ENCODE assay signal across 26 mouse cellular contexts in genomic region chr6:55327326-55327725, GRCm38 (mm10). TPM values are rescaled to one million over a fixed set of nuclear protein-coding genes. Genes with fewer than 3 reads are reported as not detected.
A peak's percentile ranks its signal among the peaks of the same experiment; 100 is the strongest.
DNase-seq lines count a peak whose midpoint lies in the region; ATAC-seq and TF ChIP-seq lines count a peak whose summit lies in the region.
"Had no signal": no experiment of that assay in that cellular context is flagged by ENCODE, and none has a peak within 500 bp of the region (broad histone marks: within the 10 kb centered on the region; RNA-seq: fewer than 3 reads in every experiment).

No protein-coding gene starts in this region.

- peaks cover 30% of the 10 kb centered on the region for H3K4me1 ChIP-seq in kidney, adult 2 months (ENCODE audit: control insufficient read depth, insufficient read depth, low read length)
- no peaks in the 10 kb centered on the region; the same call in 1 of the 2 replicates for H3K4me1 ChIP-seq in lung, embryonic 14.5 days (ENCODE audit: insufficient read depth)
- H3K4me1 ChIP-seq in midbrain, embryonic 10.5 days: peaks cover 10% of the 10 kb centered on the region
- H3K4me1 ChIP-seq: midbrain, embryonic 13.5 days; neural tube, embryonic 12.5 days had no signal

- peak overlapping the region; percentile 25; the same call in 1 of the 2 replicates for H3K4me3 ChIP-seq in kidney, adult 2 months (ENCODE audit: insufficient read depth, low read depth, low read length)
- no peak overlapping the region for H3K4me3 ChIP-seq in lung, embryonic 14.5 days (ENCODE audit: low read depth, low read length)
- H3K4me3 ChIP-seq in midbrain, embryonic 10.5 days: no peak overlapping the region
- H3K4me3 ChIP-seq: embryonic facial prominence, embryonic 15.5 days; hindbrain, embryonic 10.5 days; midbrain, embryonic 13.5 days; neural tube, embryonic 12.5 days had no signal

- H3K27ac ChIP-seq in kidney, adult 2 months (ENCODE audit: insufficient read depth, low read depth, low read length): peak overlapping the region; percentile 75; the same call in 1 of the 2 replicates
- H3K27ac ChIP-seq in lung, embryonic 14.5 days (ENCODE audit: low read depth): no peak overlapping the region
- no peak overlapping the region for H3K27ac ChIP-seq in midbrain, embryonic 10.5 days (replicated peaks)
- H3K27ac ChIP-seq: embryonic facial prominence, embryonic 15.5 days; hindbrain, embryonic 10.5 days; macrophage; midbrain, embryonic 13.5 days; neural tube, embryonic 12.5 days; stomach, postnatal 0 days had no signal

- no peaks in the 10 kb centered on the region for H3K27me3 ChIP-seq in kidney, adult 2 months (replicated peaks; ENCODE audit: control insufficient read depth, insufficient read depth, low read length)
- no peaks in the 10 kb centered on the region for H3K27me3 ChIP-seq in lung, embryonic 14.5 days (ENCODE audit: insufficient read depth, low read length)
- H3K27me3 ChIP-seq in midbrain, embryonic 10.5 days (ENCODE audit: low read depth, poor library complexity, severe bottlenecking): no peaks in the 10 kb centered on the region; the same call in 1 of the 2 replicates
- H3K27me3 ChIP-seq: embryonic facial prominence, embryonic 15.5 days; midbrain, embryonic 13.5 days; neural tube, embryonic 12.5 days had no signal

- ATAC-seq in lung, embryonic 14.5 days (ENCODE audit: insufficient read depth): peak; percentile 62
- ATAC-seq: CD4-positive, CD25-positive, alpha-beta regulatory T cell, adult 4 months; forebrain, postnatal 0 days; midbrain, embryonic 13.5 days had no signal

- no peak for TF ChIP-seq CTCF in kidney, adult 2 months (conservative IDR thresholded peaks at IDR 0.05; ENCODE audit: insufficient read depth, insufficient read length, low read depth, low read length)
- TF ChIP-seq CTCF in lung, embryonic 14.5 days (IDR thresholded peaks at IDR 0.05; ENCODE audit: low read depth): no peak

- H3K4me2 ChIP-seq in lung, embryonic 14.5 days: no peak overlapping the region
- H3K4me2 ChIP-seq: embryonic facial prominence, embryonic 15.5 days; midbrain, embryonic 13.5 days; neural tube, embryonic 12.5 days had no signal

- TF ChIP-seq POLR2A in kidney, adult 2 months (IDR thresholded peaks at IDR 0.05; ENCODE audit: low read depth, low read length): no peak

- H3K36me3 ChIP-seq in kidney, adult 2 months (ENCODE audit: control insufficient read depth, insufficient read depth, low read length): no peaks in the 10 kb centered on the region
- H3K36me3 ChIP-seq in lung, embryonic 14.5 days (ENCODE audit: insufficient read depth): no peaks in the 10 kb centered on the region
- no peaks in the 10 kb centered on the region for H3K36me3 ChIP-seq in midbrain, embryonic 10.5 days
- H3K36me3 ChIP-seq: embryonic facial prominence, embryonic 15.5 days; hindbrain, embryonic 10.5 days; midbrain, embryonic 13.5 days; neural tube, embryonic 12.5 days had no signal

- DNase-seq in heart, adult 11 months: peak; percentile 95
- DNase-seq in heart, postnatal 4 days: no peak
- no peak for DNase-seq in kidney, adult 2 months
- no peak for DNase-seq in kidney, adult 11 months
- peak; percentile 51 for DNase-seq in lung, embryonic 14.5 days
- peak; percentile 85 for DNase-seq in lung, postnatal 36 days
- DNase-seq in midbrain, embryonic 10.5 days (ENCODE audit: low spot score): no peak
- DNase-seq: adrenal gland, postnatal 36 days; cerebellum, adult 18-20 months; cerebellum, postnatal 36 days; forebrain, postnatal 0 days; kidney, adult 18-20 months; kidney, postnatal 10 days; right cerebral cortex, adult 18-20 months had no signal

- H3K9me3 ChIP-seq in lung, embryonic 14.5 days (ENCODE audit: low read depth, low read length): no peaks in the 10 kb centered on the region
- no peaks in the 10 kb centered on the region for H3K9me3 ChIP-seq in midbrain, embryonic 10.5 days (replicated peaks)
- H3K9me3 ChIP-seq: embryonic facial prominence, embryonic 15.5 days; hindbrain, embryonic 10.5 days; midbrain, embryonic 13.5 days; neural tube, embryonic 12.5 days had no signal

- no peak overlapping the region for H3K9ac ChIP-seq in lung, embryonic 14.5 days
- H3K9ac ChIP-seq: embryonic facial prominence, embryonic 15.5 days; forebrain, postnatal 0 days; midbrain, embryonic 13.5 days; neural tube, embryonic 12.5 days had no signal

- WGBS in kidney, adult 2 months: 76% methylated on average over 13 of the region's 13 CpGs
- WGBS in lung, embryonic 14.5 days: 47% methylated on average over 13 of the region's 13 CpGs
- 91% methylated on average over 13 of the region's 13 CpGs for WGBS in midbrain, embryonic 10.5 days

RNA-seq across cellular contexts. Expression of gene Aqp1, which starts 8.9 kb away (rescaled TPM):
- total RNA-seq in heart, postnatal 4 days (2021): 10 to 100 TPM; 87.4 to 98.8 TPM
- polyA plus RNA-seq in kidney, adult 2 months (2012; rRNA removed): 1,148 and 1,467 TPM in 2 replicates
- polyA plus RNA-seq in lung, embryonic 14.5 days (2014; fragmentation: Nextera tagmentation; extraction: Ambion mirVana): 4.0 and 4.4 TPM in 2 replicates
- polyA plus RNA-seq in midbrain, embryonic 10.5 days (2016; fragmentation: Nextera tagmentation; extraction: Ambion mirVana): 0.56 and 1.1 TPM in 2 replicates
- polyA plus RNA-seq: CD4-positive, CD25-positive, alpha-beta regulatory T cell, adult 4 months; macrophage had no signal

RNA-seq across cellular contexts. Expression of gene Ghrhr, which starts 48.8 kb away (rescaled TPM):
- not detected for total RNA-seq in heart, postnatal 4 days (2021)
- polyA plus RNA-seq in kidney, adult 2 months (2012; rRNA removed): 0.36 and 0.61 TPM in 2 replicates
- polyA plus RNA-seq in lung, embryonic 14.5 days (2014; fragmentation: Nextera tagmentation; extraction: Ambion mirVana): not detected in 2 replicates
- not detected in 2 replicates for polyA plus RNA-seq in midbrain, embryonic 10.5 days (2016; fragmentation: Nextera tagmentation; extraction: Ambion mirVana)
- total RNA-seq: adrenal gland, postnatal 36 days; ES-E14; forebrain, postnatal 0 days; layer of hippocampus, adult 18-20 months; layer of hippocampus, postnatal 25 days; left cerebral cortex, postnatal 10 days had no signal
- polyA plus RNA-seq: CD4-positive, CD25-positive, alpha-beta regulatory T cell, adult 4 months; embryonic facial prominence, embryonic 15.5 days; forebrain, postnatal 0 days; hindbrain, embryonic 10.5 days; limb, embryonic 14.5 days; macrophage; midbrain, embryonic 13.5 days; neural tube, embryonic 12.5 days; stomach, postnatal 0 days had no signal

Comparison
In these comparisons a context has a peak if more than half of its experiments do, and no peak if none do; other contexts are left out.
1. DNase-seq: peak in heart, adult 11 months (single experiment), lung, embryonic 14.5 days (single experiment) and lung, postnatal 36 days (single experiment); none in heart, postnatal 4 days (single experiment), kidney, adult 2 months (single experiment), kidney, adult 11 months (single experiment) and midbrain, embryonic 10.5 days (single experiment).
2. RNA of gene Aqp1, which starts 8.9 kb away (polyA plus RNA-seq): 1,148 to 1,467 TPM in kidney, adult 2 months; 4.0 to 4.4 TPM in lung, embryonic 14.5 days and 0.56 to 1.1 TPM in midbrain, embryonic 10.5 days; every median in the first group is over 100 times any median in the second.